Mouse (Mus musculus) erythroblast, embryonic 14.5 days (primary cell): ENCODE data around the gene Slc25a16.

ENCODE experiments used
- GATA1 ChIP-seq: IDR thresholded peaks from 2 replicates; pipeline ENCODE4 v1.6.1; 2012; ENCODE audit warnings: low read length, inconsistent platforms, mixed read lengths
- TAL1 ChIP-seq: IDR thresholded peaks from 3 replicates; pipeline ENCODE4 v1.6.1; 2012; ENCODE audit warnings: low read length, inconsistent platforms, mixed read lengths

DNA sequence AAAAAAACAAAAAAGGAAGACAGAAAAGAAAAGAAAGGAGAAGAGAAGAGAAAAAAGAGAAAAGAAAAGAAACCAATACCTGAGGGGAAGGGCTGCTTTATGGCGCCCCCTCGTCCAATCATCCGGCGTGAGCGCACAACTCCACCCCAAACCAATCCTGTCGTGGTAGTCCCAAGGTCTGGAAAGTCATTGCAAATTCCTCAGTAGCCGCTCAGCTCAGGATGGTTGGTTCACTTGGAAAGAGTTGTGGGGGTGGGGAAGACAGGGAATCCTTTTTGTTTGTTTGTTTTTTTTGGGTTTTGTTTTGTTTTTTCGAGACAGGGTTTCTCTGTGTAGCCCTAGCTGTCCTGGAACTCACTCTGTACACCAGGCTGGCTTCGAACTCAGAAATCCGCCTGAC lies 35.0 kb upstream of the Slc25a16 start:
- TF ChIP-seq GATA1 (no peak), TAL1 (no peak)
